Mouse (Mus musculus): ENCODE measurements around the gene Bhlhe23.

Gene Bhlhe23

DNA sequence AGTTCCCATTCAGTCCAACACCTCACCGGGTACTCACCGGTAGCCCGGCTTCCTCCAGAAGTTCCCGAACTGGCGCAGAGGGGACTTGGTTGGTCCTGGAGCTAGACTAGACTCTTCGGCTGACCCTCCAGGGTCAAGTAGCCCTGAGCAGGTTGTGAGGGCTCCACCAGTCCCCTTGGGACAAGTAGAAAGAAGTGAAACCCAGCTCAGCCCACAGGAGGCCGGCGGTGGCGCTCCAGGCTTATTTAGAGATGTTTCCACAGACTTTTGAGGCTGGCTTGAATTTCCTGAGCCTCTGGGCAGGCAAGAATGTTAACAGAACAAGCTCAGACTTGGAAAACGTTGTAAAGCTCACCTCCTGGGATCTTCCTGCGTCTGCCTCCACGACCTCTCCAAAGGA, 1.5 kb downstream of the Bhlhe23 start:
- no peak for DNase-seq

DNA sequence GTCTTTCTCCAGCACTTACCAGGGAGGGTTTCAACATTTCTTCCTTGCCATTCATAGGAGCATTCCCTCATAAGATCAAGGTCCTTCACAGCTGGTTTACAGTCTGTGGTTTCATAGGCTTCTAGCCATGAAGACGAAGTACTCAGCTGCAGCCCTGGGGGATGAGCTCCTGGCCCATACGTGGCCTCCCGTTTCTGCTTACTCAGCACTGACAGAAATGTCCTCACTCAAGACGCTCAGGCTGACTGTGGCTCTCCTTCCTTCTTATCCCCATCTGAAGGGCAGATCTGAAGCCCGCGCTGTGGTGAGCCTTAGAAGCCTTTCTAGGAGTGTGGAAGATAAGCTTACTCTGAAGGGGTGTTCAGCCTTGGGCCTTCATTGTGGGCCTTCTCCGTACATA, 11.0 kb downstream of the Bhlhe23 start:
- DNase-seq: no peak

DNA sequence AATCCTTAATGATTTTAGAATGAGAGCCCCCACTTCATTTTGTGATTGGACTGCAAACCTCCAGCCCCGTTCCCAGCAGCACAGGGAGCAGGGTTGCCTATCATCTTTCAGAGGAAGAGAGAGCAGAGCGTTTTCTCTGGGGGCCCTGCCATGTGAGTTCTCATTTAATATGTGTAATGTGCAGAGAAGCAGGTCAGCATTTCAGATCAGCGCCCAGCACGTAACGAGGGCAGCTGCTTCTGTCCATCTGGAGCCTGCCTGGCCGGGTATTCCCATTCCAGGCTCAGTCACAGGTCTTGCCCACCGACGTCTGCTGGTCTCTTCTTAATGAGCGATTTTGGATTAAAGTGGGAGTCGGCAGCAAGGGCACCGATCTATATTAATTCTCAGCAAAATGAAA, 11.7 kb downstream of the Bhlhe23 start:
- DNase-seq: peak in 1 of 2 experiments; percentile 15

- DNase-seq: no peak
Observed at GRCm38 (mm10) chr2:180758513-180759263, 18.0 kb downstream of the Bhlhe23 start.

DNA sequence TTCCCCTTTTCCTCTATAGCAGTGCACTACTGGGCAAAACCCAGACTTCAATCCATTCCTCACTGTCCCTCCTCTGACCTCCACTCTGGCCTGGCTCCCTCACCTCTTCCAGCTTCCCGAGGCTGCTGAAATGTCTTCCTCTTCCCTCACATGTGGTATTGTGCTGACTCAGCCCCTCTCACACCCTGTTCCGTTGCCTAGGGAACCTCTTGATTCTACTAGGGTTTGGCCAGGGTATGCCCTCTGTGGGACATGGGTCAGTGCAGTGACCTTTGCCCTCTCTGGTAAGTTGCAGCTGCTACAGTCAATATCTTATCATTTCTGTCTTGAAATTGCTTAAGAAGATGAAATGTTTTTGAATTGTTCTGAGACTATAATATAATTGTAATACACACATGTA, 19.9 kb downstream of the Bhlhe23 start:
- no peak for DNase-seq

DNA sequence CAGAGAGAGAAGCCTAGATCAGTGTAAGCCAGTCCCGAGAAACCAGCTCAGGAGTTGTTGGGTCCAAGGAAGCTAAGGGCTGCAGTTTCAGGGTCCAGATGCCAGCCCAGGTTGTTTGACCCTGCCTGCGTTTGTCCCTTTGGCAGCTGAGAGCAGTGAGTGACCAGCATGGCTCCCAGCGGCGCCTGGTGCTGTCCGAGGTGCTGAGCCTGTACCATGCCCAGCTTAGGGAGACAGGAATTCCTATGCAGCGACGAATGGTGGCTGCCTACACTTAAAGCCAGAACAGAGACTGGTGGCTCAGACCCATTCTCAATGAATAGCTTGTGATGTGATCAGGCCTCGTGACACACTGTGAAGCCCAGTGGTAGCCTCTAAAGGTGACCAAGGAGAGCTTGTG, 20.8 kb downstream of the Bhlhe23 start:
- no peak for DNase-seq

- no peak for DNase-seq
Observed at GRCm38 (mm10) chr2:180754976-180755688, 21.6 kb downstream of the Bhlhe23 start.

DNA sequence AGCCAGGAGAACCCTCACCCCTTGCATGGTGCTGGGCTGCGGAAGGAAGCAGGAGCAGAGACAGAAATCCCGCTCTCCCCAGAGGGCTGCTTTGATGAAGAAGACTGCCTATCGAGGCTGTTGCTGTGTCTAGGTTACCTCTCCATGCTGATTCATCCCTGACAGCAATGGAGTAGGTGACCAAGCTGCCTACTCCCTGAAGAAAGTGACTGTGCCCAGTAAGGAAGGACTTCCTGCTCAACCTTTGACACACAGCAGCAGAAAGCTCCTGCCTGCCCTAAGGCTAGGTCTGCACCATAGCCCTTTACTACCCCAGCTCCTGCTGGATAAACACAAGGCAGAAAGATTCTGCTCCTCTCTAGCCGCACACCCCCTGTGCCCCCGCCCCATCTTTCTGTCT, 27.8 kb downstream of the Bhlhe23 start:
- DNase-seq: no peak

DNA sequence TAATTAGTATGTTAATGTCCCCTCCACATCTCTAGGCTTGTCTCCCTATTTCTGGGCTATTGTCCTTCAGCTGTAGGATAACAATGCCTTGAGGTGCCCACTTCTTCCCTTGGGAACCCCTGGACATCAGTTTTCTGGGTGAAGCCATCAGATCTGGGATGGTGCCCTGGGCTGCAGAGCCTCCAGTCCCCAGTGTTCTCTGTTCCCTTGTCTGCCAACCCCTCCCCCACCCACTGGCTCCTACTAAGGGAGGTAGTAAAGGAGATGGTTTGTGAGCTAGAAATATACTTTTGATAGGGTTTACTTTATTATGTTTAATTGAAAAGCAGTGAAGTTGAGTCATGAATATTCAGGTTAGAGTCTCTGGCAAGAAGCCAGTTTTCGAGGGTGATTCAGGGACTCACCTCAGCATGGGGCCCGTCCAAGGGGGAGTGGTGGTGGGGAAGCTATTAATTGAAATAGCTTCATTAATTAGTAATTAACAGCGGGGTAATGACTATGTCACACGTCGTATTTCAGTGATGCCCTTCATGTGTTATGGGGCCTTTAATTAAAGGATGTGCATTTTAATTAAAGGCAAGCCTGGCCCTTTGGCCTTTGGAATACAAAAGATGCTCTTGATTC, 30.0 kb downstream of the Bhlhe23 start:
- DNase-seq: no peak

- peak; percentile 84 to 90 for DNase-seq
Observed at GRCm38 (mm10) chr2:180745248-180745927, 31.3 kb downstream of the Bhlhe23 start.

DNA sequence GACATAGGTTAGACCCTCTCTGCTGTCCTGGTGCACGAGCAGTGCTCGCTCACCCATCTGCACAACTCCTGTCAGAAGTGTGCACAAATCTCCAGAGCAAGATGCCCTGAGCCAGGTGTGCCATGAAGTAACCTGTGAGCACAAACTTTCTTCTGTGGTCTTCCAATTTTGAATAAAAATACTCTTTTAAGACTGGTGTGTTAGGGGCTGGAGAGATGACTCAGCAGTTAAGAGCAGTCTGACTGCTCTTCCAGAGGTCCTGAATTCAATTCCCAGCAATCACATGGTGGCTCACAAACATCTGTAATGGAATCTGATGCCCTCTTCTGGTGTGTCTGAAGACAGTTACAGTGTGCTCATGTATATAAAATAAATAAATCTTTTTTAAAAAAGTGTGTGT, 33.4 kb downstream of the Bhlhe23 start:
- DNase-seq: no peak

- no peak for DNase-seq
Observed at GRCm38 (mm10) chr2:180742820-180743219, 33.9 kb downstream of the Bhlhe23 start.

DNA sequence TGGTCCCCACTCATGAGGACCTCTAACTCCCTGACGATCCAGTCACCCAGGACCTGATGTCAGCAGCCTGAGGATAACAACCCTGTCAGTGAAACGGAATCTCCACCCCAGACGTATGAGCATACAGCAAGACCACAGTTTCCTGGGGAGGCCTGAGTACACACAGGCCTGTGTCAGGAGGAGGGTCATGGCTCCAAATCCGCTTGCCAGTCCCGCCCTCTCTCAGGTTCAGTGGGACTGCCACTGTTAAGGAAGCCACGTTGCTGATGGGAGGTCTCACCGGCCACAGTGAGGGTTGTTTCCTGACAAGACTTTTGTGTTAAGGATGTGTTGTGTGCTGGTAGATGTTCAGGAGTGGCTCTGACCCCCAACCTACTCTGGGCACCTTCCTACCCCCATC, 35.3 kb downstream of the Bhlhe23 start:
- no peak for DNase-seq

DNA sequence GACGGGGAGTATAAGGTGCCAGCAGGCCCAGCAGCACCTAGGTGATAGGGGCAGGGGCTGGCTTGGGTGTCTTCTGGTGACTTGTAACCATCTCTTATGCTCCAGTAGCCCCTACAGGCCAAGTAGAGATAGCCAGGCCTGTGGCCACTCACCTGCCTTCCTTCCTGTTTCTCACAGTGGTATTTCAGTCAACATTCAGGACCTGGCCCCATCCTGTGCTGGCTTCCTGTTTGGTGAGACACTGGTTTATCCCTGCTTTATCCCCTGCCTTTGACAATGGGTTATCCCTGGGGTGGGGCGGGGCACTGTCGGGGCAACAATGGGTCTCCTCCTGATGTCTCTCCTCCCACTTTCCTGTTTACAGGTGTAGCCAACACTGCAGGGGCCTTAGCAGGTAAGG, 36.4 kb downstream of the Bhlhe23 start:
- no peak for DNase-seq

DNA sequence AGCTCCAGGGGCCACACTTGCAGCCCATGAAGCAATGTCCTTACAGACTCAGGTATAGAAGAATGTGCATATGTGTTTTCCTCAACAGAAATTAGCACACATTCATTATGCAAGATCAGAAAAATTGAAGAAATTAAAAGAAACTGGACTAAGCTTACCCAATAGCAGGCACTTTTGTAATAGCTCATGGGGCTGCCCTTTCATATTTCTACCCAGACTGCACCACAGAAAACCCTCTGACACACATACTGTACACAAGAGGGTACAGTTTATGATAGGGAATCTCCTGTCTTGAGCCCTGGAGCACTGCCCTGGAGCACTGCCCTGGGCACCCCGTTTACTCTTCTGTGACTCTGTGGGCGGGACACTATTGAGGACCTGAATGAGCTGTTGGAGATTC, 38.7 kb downstream of the Bhlhe23 start:
- DNase-seq: no peak

GRCm38 (mm10) chr2:180735232-180735631, 41.5 kb downstream of the Bhlhe23 start:
- DNase-seq: no peak

GRCm38 (mm10) chr2:180731984-180732383, 44.7 kb downstream of the Bhlhe23 start:
- no peak for DNase-seq

DNA sequence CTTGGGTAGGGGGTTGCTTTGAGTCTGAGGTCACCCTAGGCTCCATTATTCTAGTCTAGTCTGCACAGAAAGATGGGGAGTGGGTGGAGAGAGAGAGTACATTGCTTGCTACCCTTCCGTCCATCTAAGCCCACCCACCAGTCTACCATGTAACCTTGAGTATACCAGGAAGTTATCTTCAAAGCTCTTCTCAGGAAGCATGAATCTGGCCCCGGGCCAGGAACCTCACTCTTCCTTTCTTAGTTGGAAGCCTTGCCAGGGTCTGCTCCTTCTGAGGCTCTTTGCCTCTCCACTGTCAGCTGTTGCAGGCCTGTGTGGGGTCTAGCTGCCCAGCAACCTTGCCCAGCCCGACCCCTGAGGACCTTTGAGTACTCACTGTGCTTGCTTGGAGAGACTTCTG, 45.7 kb downstream of the Bhlhe23 start:
- DNase-seq: no peak

DNA sequence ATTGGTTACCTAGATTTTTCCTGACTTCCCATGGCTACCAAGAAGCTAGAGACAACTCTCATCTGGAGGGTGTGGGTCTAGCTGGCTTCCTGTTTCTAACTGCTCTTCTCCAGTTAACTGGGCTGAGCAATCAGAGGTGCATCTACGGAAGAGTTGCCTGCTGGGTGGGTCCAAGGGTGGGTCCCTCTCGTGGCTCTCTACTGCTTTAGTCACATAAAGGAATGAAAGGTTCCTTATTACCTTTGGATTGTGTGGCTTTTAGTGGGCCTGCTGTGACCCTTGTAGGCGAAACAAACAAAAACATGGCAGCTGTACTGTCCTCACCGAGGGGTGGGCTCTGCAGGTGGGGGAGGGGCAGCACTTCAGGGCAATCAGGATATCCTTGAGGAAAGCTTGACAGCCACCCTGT, 49.1 kb downstream of the Bhlhe23 start:
- DNase-seq: no peak

- no peak for DNase-seq
Observed at GRCm38 (mm10) chr2:180726658-180727442, 49.9 kb downstream of the Bhlhe23 start.

GRCm38 (mm10) chr2:180725856-180726629, 50.7 kb downstream of the Bhlhe23 start:
- no peak for DNase-seq

DNA sequence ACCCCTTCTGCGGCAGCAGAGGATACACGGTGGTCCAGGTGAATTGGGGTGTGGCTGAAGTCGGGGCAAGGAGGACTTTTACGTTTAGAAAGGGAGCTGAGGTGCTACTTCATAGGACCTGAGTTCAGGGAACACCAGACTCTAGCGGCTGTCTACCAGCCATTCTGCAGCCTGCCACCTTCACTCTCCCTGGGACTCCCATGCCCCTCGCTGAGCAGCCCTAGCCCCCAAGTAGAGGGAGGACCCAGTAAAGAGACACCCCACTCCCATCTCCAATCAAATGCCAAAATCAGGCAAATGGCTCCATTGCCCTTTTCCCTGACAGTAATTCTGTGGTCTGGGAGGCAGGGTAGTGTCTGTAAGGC, 51.3 kb downstream of the Bhlhe23 start:
- DNase-seq: no peak
